Mouse (Mus musculus) bone marrow, adult 2 months (tissue): ENCODE data around the gene Wfdc5.

ENCODE experiments used
- CTCF ChIP-seq: fragments of 200-500 bp; IDR thresholded peaks from 2 replicates; pipeline ENCODE4 v1.5.1; 2011; ENCODE audit warnings: low read length, control low read depth; ENCODE audit not compliant: control insufficient read depth, insufficient read depth
- POLR2A ChIP-seq: fragments of 200-500 bp; IDR thresholded peaks from 2 replicates; pipeline ENCODE4 v1.6.1; 2011; ENCODE audit warnings: low read depth, mild to moderate bottlenecking, control low read depth, low read length, borderline replicate concordance; ENCODE audit not compliant: control insufficient read depth

GRCm38 (mm10) chr2:164135367-164135766 lies 47.2 kb downstream of the Wfdc5 start:
- no peak for TF ChIP-seq CTCF
- no peak for TF ChIP-seq POLR2A
